Mouse (Mus musculus) midbrain, postnatal 0 days (tissue): ENCODE data around the gene Wfdc18. TPM values are rescaled to one million over a fixed set of nuclear protein-coding genes. Genes with fewer than 3 reads are reported as not detected.

Experiments
- ATAC-seq: fragments of 200-750 bp; cut with Nextera tagmentation; 2 replicates; pipeline ENCODE4 v1.8.0; 2017; ENCODE audit warnings: moderate number of reproducible peaks, mild to moderate bottlenecking, moderate TSS enrichment, moderate library complexity; ENCODE audit not compliant: low FRiP score
- DNase-seq: peaks from one replicate; pipeline ENCODE4 v3.0.0-alpha.2; 2015; ENCODE audit warnings: low spot score
- H3K27ac ChIP-seq: fragments of 300-500 bp; sonication (generic); 2 replicates; pipeline ENCODE4 v1.5.1; 2014; ENCODE audit warnings: low read depth, mild to moderate bottlenecking, low read length, mixed read lengths
- H3K27me3 ChIP-seq: fragments of 300-500 bp; sonication (generic); 2 replicates; pipeline ENCODE4 v1.6.1; 2014; ENCODE audit warnings: low read length, control low read depth, mixed read lengths; ENCODE audit not compliant: insufficient read depth
- H3K36me3 ChIP-seq: fragments of 300-500 bp; sonication (generic); 2 replicates; pipeline ENCODE4 v1.6.1; 2014; ENCODE audit warnings: low read length, control low read depth, mixed read lengths; ENCODE audit not compliant: insufficient read depth
- H3K4me1 ChIP-seq: fragments of 300-500 bp; sonication (generic); 2 replicates; pipeline ENCODE4 v1.6.1; 2014; ENCODE audit warnings: mild to moderate bottlenecking, control low read depth, antibody characterized with exemption, low read length, mixed read lengths; ENCODE audit not compliant: insufficient read depth
- H3K4me2 ChIP-seq: fragments of 300-500 bp; sonication (generic); 2 replicates; pipeline ENCODE4 v1.6.1; 2014; ENCODE audit warnings: low read depth, mild to moderate bottlenecking, low read length, mixed read lengths; ENCODE audit not compliant: poor library complexity, severe bottlenecking
- H3K4me3 ChIP-seq: fragments of 300-500 bp; sonication (generic); 2 replicates; pipeline ENCODE4 v1.5.1; 2014; ENCODE audit warnings: low read depth, mild to moderate bottlenecking, low read length, moderate library complexity
- H3K9ac ChIP-seq: fragments of 300-500 bp; sonication (generic); replicated peaks from 2 replicates; pipeline ENCODE4 v1.6.1; 2014; ENCODE audit warnings: mild to moderate bottlenecking, low read length, moderate library complexity, mixed read lengths; ENCODE audit not compliant: poor library complexity, severe bottlenecking
- H3K9me3 ChIP-seq: fragments of 300-500 bp; sonication (generic); 2 replicates; pipeline ENCODE4 v1.6.1; 2016; ENCODE audit warnings: low read length, control low read depth
- CTCF ChIP-seq: IDR thresholded peaks from 2 replicates; pipeline ENCODE4 v1.5.1; 2016; ENCODE audit warnings: antibody characterized with exemption, mild to moderate bottlenecking
- WGBS: fragments of 180-500 bp; shearing (Covaris S2); extraction: QIAGEN DNeasy Blood & Tissue Kit; methylation state at CpG from one replicate; pipeline ENCODE4 v1.1.7; 2014; 5-methylcytosine and 5-hydroxymethylcytosine counted together
- polyA plus RNA-seq: library from polyadenylated mRNA; unstranded; fragments of >200 nt; fragmentation: Nextera tagmentation; extraction: Ambion mirVana; gene quantifications from 2 replicates; pipeline ENCODE4 v1.2.1, GENCODE M21; 2015
- total RNA-seq: library from RNA; depleted of rRNA; stranded (reverse); fragments of >200 nt; gene quantifications from 2 replicates; pipeline ENCODE4 v1.2.3, GENCODE M21; 2014

Gene Wfdc18
- total and polyA plus RNA-seq, 2 experiments from 2014 or later = 1.3 TPM; not detected in 1

DNA sequence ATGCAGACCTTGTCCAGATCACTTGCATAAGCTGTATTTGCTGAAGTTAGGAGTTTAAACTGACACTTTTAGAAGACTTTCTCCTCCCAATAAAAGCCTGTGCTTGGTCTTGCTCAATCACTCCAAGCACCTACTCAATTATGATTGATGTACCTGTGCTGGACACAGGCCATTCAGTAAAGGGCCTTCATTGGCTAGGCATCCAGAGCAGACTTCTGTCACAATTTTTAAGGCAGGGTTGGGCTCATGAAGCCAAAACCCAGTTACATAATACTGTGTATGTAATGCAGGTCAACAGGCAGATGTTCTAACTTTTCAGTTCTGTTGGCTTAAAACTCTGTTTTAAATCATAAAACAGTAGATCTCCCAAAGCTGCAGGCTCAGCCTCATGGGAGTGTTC, 12.0 kb downstream of the Wfdc18 start:
- no peak overlapping the region for H3K4me2 ChIP-seq
- no peaks in the 10 kb centered on the region for H3K9me3 ChIP-seq
- no peak for ATAC-seq
- H3K9ac ChIP-seq = no peak overlapping the region
- no peak overlapping the region for H3K27ac ChIP-seq
- no peak for TF ChIP-seq CTCF
- H3K4me1 ChIP-seq = no peaks in the 10 kb centered on the region
- H3K27me3 ChIP-seq = no peaks in the 10 kb centered on the region
- H3K4me3 ChIP-seq = no peak overlapping the region
- H3K36me3 ChIP-seq = no peaks in the 10 kb centered on the region
- DNase-seq = no peak

DNA sequence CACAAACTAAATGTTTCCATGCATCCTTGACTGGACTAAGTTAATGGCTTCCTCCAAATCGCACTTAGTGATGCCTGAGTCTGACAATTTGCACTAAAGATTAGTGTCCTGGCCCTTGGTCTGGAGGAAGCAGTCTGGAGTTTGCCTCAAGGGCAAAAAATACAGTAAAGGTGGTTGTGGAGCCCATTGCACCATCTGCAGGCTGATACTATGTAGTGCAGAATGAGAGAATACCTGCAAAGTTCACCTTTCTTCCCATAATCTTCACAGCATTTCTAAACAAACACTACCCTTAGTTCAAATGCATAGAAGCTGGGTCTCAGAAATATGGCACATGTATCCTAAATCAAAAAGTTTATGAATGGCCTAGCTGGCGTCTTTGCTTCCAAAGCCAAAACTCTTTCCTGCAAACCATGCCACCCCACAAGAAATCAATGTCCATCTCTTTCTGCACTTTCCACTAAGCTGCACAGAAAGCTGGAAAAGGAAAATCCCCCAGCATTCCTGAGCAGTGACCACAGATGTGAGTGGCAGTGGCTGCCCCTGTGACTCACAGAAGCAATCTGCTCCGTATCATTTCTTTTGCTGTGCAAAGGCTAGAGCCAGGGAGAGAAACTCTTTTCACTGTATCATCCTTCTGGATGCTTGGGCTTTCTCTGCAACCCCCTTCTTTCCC, 20.1 kb downstream of the Wfdc18 start:
- ATAC-seq (no peak), DNase-seq (peak; percentile 20)
- peak; percentile 64 for TF ChIP-seq CTCF
- Histone ChIP-seq H3K36me3 (no peaks in the 10 kb centered on the region), H3K27me3 (no peaks in the 10 kb centered on the region), H3K9me3 (no peaks in the 10 kb centered on the region), H3K4me3 (no peak overlapping the region), H3K27ac (no peak overlapping the region), H3K4me1 (no peaks in the 10 kb centered on the region), H3K9ac (no peak overlapping the region), H3K4me2 (no peak overlapping the region)
- 72% methylated on average over 3 of the region's 3 CpGs for WGBS

DNA sequence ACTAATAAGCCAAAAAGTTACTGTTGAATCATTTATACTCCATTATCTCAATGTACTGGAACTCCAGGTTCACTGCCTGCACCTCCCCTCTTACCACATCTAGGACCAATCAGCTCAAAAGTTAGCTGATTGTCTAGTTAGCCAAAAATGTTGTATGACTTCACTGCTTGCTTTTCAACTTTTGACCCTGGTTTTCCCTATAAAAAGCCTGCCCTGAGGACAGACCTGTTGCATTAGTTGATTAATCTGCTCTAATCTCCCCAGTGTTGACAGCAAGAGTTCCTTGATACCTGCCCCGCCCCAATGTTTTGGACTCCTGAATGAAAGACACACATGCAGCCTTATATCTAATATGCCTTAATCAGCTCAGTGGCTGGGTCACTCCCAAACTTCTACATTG, 22.3 kb downstream of the Wfdc18 start:
- no peaks in the 10 kb centered on the region for H3K4me1 ChIP-seq
- ATAC-seq = no peak
- no peaks in the 10 kb centered on the region for H3K27me3 ChIP-seq
- 92% methylated on average over 1 of the region's 1 CpGs for WGBS
- no peaks in the 10 kb centered on the region for H3K36me3 ChIP-seq
- no peak overlapping the region for H3K4me2 ChIP-seq
- TF ChIP-seq CTCF = no peak
- no peak overlapping the region for H3K4me3 ChIP-seq
- H3K27ac ChIP-seq = no peak overlapping the region
- no peak overlapping the region for H3K9ac ChIP-seq
- no peaks in the 10 kb centered on the region for H3K9me3 ChIP-seq
- no peak for DNase-seq

DNA sequence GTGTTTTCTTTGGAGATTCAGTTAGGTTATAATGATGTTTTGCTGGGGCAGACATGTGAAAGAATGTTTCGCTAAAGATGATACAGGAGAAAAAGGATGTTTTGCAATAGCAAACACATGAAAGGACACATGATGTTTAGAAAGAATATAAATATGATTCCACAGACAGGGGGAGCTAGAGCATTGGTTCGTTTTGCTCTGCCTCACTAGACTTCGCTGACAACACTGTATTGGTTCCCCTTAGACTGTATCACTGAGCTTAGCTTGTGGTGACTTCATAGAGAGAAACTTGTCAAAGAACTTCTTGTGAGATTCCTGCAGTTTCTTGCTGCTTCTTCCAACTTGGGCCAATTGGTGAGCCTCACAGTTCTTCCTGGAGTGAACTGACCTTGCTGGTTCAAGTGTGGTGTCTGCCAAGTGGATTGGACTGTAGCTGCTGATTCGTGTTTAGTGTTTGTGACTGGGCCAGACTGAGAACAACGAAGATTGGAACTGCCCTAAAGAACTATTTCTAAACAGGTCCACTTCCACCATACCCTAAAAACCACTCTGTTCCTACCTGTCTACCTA, 24.3 kb downstream of the Wfdc18 start:
- Histone ChIP-seq H3K4me3 (no peak overlapping the region), H3K36me3 (no peaks in the 10 kb centered on the region), H3K9me3 (no peaks in the 10 kb centered on the region), H3K4me2 (no peak overlapping the region), H3K4me1 (no peaks in the 10 kb centered on the region), H3K27me3 (no peaks in the 10 kb centered on the region), H3K9ac (no peak overlapping the region), H3K27ac (no peak overlapping the region)
- ATAC-seq = no peak
- no peak for TF ChIP-seq CTCF
- WGBS = 78% methylated on average over 5 of the region's 5 CpGs
- DNase-seq = no peak

DNA sequence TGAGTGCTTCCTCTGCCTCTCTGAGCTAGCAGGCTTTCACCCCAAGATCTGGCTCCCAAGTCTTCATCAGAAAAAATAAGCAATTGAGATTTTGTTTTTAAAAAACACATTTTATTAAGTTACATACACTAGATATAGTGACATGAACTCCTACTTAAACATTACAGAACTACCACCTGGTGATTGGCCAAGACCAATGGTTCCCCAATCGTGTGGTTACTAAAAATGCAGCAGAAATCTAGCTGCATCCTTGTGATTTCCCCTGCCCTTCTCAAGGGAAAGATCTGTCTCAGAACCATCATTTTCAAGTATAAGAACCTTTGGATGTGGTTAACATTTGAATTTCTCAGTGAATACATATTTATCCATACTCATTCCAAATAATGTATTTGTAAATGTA, 25.4 kb downstream of the Wfdc18 start:
- no peak overlapping the region for H3K27ac ChIP-seq
- H3K4me1 ChIP-seq = no peaks in the 10 kb centered on the region
- H3K36me3 ChIP-seq = no peaks in the 10 kb centered on the region
- no peaks in the 10 kb centered on the region for H3K27me3 ChIP-seq
- H3K9ac ChIP-seq = no peak overlapping the region
- ATAC-seq = no peak
- TF ChIP-seq CTCF = no peak
- 88% methylated on average over 1 of the region's 1 CpGs for whole genome bisulfite sequencing
- H3K9me3 ChIP-seq = no peaks in the 10 kb centered on the region
- H3K4me2 ChIP-seq = no peak overlapping the region
- no peak overlapping the region for H3K4me3 ChIP-seq
- DNase-seq = no peak

DNA sequence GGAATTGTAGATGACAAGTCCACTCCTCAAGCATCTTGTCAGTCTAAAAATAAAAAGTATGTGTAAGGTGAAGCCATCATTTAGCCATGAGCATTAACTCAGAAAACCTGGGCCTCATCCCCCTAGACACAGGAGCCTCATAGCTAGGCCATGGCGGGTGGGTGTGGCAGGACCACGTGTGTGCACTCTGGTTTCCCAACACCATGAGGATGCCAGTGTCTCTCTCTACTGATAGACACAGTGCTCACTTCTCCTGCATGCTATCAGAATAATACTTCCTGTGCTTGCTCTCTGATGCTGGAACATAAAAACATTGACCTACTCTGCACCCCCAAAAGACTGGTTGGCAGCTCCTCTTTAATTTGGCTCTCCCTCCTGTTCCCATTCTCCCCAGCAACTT, 27.1 kb downstream of the Wfdc18 start:
- WGBS = 75% methylated on average over 2 of the region's 2 CpGs
- TF ChIP-seq CTCF = no peak
- Histone ChIP-seq H3K4me3 (no peak overlapping the region), H3K27me3 (no peaks in the 10 kb centered on the region), H3K27ac (no peak overlapping the region), H3K9me3 (no peaks in the 10 kb centered on the region), H3K9ac (no peak overlapping the region), H3K36me3 (no peaks in the 10 kb centered on the region), H3K4me1 (no peaks in the 10 kb centered on the region), H3K4me2 (no peak overlapping the region)
- ATAC-seq (no peak), DNase-seq (no peak)
